Mouse (Mus musculus) lung, adult 2 months (tissue): ENCODE data around the gene Rnf220. TPM values are rescaled to one million over a fixed set of nuclear protein-coding genes. Genes with fewer than 3 reads are reported as not detected.

Source experiments
- DNase-seq: peaks from one replicate; pipeline ENCODE4 v3.0.0; 2022
- H3K4me1 ChIP-seq: fragments of 200-500 bp; 2 replicates; pipeline ENCODE4 v1.6.1; 2011; ENCODE audit warnings: low read length; ENCODE audit not compliant: control insufficient read depth, insufficient read depth
- H3K4me3 ChIP-seq: fragments of 200-500 bp; replicated peaks from 2 replicates; pipeline ENCODE3; 2011; ENCODE audit warnings: low read depth, mild to moderate bottlenecking, control low read depth, low read length; ENCODE audit errors: extremely low read depth
- CTCF ChIP-seq: fragments of 200-500 bp; IDR thresholded peaks from 2 replicates; pipeline ENCODE4 v1.5.1; 2011; ENCODE audit warnings: mild to moderate bottlenecking, low read length, control low read depth; ENCODE audit not compliant: insufficient read depth
- POLR2A ChIP-seq: fragments of 200-500 bp; IDR thresholded peaks from 2 replicates; pipeline ENCODE4 v1.6.1; 2011; ENCODE audit warnings: low read depth, mild to moderate bottlenecking, control low read depth, low read length, borderline replicate concordance; ENCODE audit errors: extremely low read depth
- WGBS: fragments of 180-500 bp; shearing (Covaris S2); methylation state at CpG from one replicate; pipeline ENCODE4 v1.1.7; 2018; 5-methylcytosine and 5-hydroxymethylcytosine counted together
- polyA plus RNA-seq: library from polyadenylated mRNA; depleted of rRNA; stranded (reverse); fragments of >200 nt; gene quantifications from 2 replicates; pipeline ENCODE4 v1.2.3, GENCODE M21; 2012

Gene Rnf220
- polyA plus RNA-seq, 1 experiment: 108 TPM

- TF ChIP-seq CTCF: no peak
- no peak for TF ChIP-seq POLR2A
- whole genome bisulfite sequencing: 54% methylated on average over 2 of the region's 2 CpGs
- no peak for DNase-seq
- Histone ChIP-seq H3K4me3 (no peak overlapping the region), H3K4me1 (no peaks in the 10 kb centered on the region)
Observed at GRCm38 (mm10) chr4:117392391-117392790, 104.5 kb downstream of the Rnf220 start.

- no peaks in the 10 kb centered on the region for H3K4me1 ChIP-seq
- TF ChIP-seq POLR2A: no peak
- no peak for TF ChIP-seq CTCF
- no peak for DNase-seq
- WGBS: 15% methylated on average over 9 of the region's 9 CpGs
- H3K4me3 ChIP-seq: no peak overlapping the region
Observed at GRCm38 (mm10) chr4:117391966-117392365, 104.9 kb downstream of the Rnf220 start.

- no peak for DNase-seq
- 51% methylated on average over 22 of the region's 22 CpGs for WGBS
Observed at GRCm38 (mm10) chr4:117390850-117391795, 105.7 kb downstream of the Rnf220 start.

GRCm38 (mm10) chr4:117389264-117390054 lies 107.4 kb downstream of the Rnf220 start:
- WGBS: 76% methylated on average over 14 of the region's 14 CpGs
- DNase-seq: no peak
- Histone ChIP-seq H3K4me3 (no peak overlapping the region), H3K4me1 (no peaks in the 10 kb centered on the region)
- TF ChIP-seq POLR2A (no peak), CTCF (0 out of 2 replicates have a peak, but pooled peaks have one; percentile 15)

More at GRCm38 (mm10) chr4:117390850-117391795, 105.7 kb downstream of the Rnf220 start:
- TF ChIP-seq POLR2A (no peak), CTCF (no peak)
- no peaks in the 10 kb centered on the region for H3K4me1 ChIP-seq
- no peak overlapping the region for H3K4me3 ChIP-seq

DNA sequence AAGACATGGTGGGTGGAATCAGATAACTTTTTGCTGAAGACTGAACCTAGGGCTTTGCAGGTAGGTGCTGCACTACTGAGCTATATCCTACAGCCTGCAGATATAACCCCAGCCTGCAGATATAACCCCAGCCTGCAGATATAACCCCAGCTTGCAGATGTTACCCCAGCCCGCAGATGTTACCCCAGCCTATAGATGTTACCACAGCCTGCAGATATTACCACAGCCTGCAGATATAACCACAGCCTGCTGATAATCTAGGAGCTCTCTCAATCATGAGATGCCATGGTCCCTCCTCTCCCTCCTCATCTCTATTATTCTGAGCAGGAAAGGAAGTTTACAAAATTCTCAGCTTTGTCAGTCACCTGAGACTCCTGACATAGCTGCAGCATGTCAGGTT lies 111.6 kb downstream of the Rnf220 start:
- Histone ChIP-seq H3K4me1 (no peaks in the 10 kb centered on the region), H3K4me3 (no peak overlapping the region)
- 82% methylated on average over 1 of the region's 1 CpGs for WGBS

DNA sequence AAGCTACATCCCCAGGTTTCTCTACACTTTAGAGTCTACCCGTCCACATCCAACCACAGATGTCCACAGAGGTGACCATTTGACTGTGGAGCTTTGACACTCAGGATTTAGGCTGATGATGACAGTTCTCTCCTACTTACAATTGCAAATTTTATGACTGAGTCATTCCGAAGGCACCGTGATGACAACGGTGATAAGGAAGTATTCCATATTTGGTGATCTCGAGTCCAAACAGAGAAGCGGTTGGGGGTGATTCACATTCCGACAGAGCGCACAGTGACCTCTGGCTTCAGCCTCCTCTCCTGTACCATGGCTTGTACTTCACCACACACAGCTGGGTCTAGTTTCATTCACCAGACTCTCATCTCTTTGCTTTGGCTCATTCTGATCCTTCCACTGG lies 115.0 kb downstream of the Rnf220 start:
- TF ChIP-seq POLR2A: no peak
- no peak for TF ChIP-seq CTCF
- 71% methylated on average over 8 of the region's 8 CpGs for WGBS
- Histone ChIP-seq H3K4me1 (no peaks in the 10 kb centered on the region), H3K4me3 (no peak overlapping the region)
- no peak for DNase-seq

More for the DNA sequence above, 111.6 kb downstream of the Rnf220 start:
- TF ChIP-seq CTCF: no peak
- TF ChIP-seq POLR2A: no peak
- no peak for DNase-seq

GRCm38 (mm10) chr4:117380558-117380935 lies 116.3 kb downstream of the Rnf220 start:
- Histone ChIP-seq H3K4me3 (no peak overlapping the region), H3K4me1 (no peaks in the 10 kb centered on the region)
- WGBS: 91% methylated on average over 5 of the region's 5 CpGs
- DNase-seq: no peak
- no peak for TF ChIP-seq POLR2A
- TF ChIP-seq CTCF: no peak

GRCm38 (mm10) chr4:117379803-117380557 lies 116.9 kb downstream of the Rnf220 start:
- Histone ChIP-seq H3K4me1 (no peaks in the 10 kb centered on the region), H3K4me3 (no peak overlapping the region)
- TF ChIP-seq POLR2A: no peak
- no peak for TF ChIP-seq CTCF
- no peak for DNase-seq
- WGBS: 72% methylated on average over 14 of the region's 14 CpGs

DNA sequence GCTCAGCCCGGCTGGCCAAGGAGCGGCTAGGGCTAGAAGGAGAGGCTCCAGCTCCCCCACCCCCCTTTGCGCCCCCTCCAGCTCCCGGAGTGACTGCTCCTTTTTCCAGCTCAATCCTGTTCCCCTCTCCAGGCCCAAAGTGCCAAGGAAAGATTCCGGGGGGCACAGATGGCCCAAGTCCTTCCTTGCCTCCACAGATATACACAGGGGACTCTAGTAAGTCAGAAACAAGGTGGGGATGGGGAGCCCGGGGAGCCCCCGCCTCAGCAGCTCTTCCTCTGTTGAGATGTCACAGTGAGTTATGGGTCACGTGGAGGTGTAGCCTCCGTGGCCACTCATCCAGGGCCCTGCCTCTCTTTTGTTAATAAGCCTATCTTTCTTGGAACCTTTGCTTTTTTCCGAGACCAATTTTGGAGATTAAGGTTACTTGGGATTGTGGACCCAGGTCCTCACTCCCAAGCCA lies 122.7 kb downstream of the Rnf220 start:
- WGBS: 49% methylated on average over 10 of the region's 10 CpGs
- TF ChIP-seq CTCF: no peak
- TF ChIP-seq POLR2A: no peak
- Histone ChIP-seq H3K4me3 (no peak overlapping the region), H3K4me1 (no peaks in the 10 kb centered on the region)
- no peak for DNase-seq
